Mouse (Mus musculus) 3134 (cell line): ENCODE data around the gene Zfp704.

Experiments
- DNase-seq: peaks from one replicate; pipeline ENCODE4 v3.0.0-alpha.2; 2011; ENCODE audit warnings: low spot score; ENCODE audit not compliant: insufficient read length; ENCODE audit errors: extremely low read depth

Gene Zfp704

DNA sequence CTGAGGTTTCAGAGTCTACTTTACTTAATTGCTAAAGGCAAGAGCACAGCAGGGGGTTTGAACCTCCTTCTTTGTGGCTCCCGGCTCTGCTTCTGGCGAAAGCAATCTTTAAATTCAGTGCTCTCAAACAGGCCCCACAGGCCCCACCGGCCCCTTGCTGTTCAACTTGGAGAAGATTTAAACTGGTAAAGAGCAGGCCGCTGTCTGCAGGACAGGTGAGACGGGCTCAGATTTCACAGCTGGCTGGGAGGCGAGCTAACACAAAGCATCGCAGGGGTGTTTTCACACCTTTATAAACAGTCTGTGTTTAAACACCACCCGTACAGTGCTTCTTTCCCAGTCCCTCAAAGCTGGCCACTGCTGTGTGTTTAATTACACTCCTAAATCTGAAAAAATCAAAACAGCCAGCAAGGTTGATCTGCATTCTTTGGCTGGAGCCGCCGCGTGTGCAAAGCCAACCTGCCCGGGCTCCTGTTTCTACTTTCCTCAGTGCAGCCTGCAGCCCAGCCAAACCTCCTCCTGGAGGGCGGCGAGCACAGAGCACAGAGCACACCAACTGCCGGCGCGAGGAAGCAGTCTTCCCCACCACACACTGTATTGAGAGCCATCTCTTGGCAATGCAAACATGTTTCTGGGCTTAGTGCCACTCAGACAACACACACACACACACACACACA, 89.7 kb downstream of the Zfp704 start:
- no peak for DNase-seq

DNA sequence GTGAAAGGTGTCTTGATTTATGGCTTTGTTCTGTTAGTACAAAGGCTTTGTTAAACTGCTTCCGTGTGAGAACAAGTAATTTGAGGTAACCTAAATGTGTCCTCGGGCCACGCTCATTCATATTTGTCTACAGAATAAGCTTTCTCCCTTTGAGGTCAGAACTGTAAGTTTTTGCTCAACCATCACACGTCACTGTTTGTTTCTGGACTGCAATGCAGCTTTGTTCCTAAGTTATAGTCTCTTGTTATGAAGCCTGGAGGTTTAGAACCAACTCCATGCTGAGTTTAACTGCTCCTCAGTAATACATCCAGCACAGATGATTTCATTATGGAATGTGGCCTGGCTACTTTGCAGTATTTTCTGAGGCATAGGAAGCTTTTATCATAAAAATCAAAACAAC, 90.4 kb downstream of the Zfp704 start:
- no peak for DNase-seq

DNA sequence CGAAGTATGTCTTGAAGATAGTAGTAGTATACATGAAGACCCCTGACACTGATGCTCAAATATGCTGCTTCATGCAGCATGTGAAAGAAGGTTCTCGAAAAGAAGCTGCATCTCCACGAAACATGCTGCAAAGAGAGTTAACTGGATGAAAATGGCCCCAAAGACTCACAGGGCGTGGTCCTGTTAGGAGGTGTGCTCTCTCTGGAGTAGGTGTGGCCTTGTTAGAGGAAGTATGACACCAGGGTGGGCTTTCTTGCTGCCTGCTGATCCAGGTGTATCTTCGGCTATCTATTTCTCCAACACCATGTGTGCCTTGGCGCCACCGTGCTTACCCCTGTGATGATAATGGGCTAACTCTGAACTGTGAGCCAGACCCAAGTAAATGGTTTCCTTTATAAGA, 90.9 kb downstream of the Zfp704 start:
- DNase-seq, result no peak

DNA sequence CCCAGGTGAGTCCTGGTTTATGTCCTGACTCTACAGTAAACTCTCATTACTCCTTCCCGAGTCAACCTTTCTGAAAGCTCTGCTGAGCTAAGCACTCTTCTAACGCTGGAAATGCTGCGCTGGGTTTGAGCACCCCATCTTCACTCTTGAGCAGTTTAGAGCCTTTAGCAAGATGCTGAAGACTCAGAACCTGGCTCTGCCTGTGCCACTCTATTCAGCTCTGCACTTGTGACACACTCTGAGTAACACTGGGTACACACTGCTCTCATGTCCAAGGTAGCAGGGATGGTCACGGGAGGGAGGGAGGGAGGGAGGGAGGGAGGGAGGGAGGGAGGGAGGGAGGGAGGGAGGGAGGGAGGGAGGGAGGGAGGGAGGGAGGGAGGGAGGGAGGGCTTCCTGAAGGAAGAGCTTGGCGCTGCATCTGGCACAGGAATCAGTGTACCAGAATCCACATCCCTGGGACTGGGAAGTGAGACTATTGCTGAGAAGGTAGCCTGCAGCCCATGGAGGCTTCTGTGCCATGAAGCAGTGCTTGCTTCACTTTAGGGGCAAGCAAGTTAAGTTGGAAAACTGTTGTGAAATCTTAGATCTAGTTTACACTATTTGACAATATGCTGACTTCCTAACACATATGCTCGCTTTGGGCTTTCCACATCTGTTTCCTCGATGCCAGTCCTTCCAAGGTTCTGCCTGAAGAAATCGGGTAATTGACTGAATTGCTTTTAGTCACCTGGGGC, 93.6 kb downstream of the Zfp704 start:
- DNase-seq, result no peak

DNA sequence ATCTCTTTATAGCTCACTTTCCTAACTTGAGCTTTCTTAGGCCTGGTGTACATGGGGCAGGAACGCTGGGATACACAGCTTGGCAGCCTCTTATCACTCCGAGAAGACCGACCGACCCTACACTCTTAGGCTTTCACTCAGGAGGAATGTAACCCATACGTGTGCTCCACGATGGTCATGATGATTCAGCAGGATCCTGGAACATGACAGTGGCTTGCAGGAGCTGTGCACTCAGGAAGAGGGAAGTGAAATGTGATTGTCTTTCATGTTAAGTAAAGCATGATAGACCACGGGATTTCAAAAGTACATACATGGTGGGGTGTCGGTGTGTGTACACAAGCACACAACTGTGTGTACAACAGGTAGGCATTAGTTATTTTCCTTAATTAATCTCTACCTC, 94.4 kb downstream of the Zfp704 start:
- DNase-seq, result no peak

DNA sequence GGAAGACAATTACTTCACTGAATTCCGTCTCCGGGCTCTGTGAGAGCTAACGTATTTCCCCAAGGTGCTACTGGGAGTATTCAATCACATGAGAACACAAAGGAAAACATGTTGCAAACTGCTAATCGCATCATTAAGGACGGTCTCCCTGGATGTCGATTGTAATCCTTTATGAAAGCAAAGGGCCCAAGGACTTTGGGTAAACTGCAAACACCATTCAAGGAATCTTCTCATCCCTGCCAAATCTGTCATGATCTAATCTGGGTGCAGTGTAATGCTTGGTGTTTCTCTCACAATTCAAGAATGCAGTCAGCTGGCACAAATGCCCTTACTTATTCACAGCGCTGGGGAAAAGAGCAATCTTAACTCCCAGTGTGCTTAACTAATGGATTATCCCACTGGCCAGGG, 96.2 kb downstream of the Zfp704 start:
- no peak for DNase-seq

DNA sequence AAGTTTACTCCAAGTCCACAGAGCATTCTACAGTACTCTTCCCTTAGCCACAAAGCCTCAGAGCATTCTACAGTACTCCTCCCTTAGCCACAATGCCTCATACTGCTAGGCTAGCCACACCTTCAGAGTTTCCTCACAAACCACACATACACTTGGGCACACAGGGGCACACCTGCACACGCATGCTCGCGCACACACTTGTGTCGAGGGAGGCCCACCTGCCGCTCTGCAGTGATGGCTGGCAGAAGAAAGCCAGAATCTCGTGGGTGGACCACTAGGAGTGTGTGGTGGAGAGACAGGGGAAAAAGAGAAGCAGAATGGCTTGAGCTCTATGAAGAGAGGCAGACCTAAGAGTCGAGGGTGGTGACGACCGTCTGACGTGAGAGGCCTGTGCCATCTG, 97.7 kb downstream of the Zfp704 start:
- DNase-seq, result no peak

DNA sequence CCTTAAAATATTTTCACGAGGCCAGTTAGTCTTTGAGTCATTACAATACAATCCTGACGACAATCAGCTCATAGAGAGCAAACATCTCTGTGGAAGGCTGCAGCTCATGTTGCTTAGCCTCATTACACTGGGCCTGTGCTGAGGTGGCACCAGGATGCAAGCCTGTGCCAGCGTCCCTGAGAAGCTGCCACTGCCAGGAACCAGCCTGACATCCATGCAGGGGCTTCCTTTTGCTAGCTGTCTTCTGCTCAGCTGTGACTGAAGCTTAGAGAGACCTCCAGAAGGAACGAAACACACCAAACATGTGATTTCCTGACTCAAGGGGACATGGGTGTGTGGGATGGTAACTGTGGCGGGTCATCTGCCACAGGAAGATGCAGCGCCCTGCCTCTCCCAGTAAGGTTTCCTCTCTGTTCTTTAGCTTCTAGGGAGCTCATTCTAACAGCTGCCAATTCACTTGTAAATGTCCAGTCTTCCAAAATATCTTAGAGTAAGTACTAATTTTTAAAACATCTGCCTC, 104.1 kb downstream of the Zfp704 start:
- DNase-seq, result no peak

DNA sequence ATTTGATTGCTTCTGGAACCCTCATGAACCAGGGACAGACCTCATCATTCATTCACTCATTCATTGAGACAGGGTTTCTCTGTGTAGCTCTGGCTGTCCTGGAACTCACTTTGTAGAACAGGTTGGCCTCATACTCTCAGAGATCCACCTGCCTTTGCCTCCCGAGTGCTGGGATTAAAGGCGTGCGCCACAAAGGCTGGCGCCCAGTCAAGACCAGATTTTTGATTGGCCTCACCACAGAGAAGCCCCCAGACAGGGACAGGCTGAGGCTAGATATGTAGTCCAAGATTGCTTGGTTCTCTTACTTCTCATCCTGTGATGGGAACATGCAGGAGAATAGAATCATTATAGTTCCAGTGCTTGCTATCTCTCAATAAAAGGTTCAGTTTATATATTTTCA, 105.5 kb downstream of the Zfp704 start:
- no peak for DNase-seq

DNA sequence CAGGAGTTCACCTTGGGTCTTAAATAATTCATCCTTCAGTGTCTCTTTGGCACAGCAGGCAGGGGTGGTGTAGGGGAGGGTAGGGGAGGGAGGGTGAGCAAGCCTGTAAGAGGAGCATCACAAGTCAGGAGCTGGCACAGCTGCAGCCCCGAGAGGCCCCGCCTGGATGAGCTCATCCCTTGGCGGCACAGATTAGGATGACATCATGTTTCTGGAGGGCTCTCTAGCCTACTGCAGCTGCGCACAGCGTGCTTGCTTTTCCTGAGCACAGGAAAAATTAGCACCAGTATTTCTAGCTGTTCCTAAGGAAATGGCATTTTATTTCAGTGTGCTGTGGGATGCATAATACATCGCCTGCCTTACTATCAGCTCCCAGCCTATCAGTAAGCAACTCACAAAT, 109.2 kb downstream of the Zfp704 start:
- peak; percentile 84 for DNase-seq

DNA sequence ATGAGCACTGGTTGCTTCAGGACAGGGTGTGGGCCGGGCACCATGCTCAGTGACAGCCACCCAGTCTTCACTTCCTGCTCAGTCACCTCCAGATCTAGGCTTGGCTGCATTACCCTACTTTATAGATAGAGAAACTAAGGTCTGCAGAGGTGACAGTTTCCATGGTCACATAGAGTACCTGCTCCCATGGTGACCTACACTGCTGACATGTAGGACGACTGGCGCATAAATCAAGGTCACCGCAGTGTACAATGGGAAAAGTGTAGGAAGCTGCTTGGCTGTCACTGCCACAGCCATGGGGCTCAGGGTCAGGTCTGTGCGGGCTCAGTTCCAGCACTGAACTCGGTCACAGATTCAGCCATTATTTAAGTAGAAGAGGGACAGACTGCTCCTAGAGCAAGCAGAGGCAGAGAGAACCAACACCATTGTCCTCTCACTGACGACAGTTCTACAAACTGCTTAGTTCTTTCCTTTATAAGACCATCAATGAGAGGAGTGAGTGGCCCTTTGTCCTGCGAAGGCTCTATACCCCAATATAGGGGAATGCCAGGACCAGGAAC, 109.8 kb downstream of the Zfp704 start:
- DNase-seq, result no peak

DNA sequence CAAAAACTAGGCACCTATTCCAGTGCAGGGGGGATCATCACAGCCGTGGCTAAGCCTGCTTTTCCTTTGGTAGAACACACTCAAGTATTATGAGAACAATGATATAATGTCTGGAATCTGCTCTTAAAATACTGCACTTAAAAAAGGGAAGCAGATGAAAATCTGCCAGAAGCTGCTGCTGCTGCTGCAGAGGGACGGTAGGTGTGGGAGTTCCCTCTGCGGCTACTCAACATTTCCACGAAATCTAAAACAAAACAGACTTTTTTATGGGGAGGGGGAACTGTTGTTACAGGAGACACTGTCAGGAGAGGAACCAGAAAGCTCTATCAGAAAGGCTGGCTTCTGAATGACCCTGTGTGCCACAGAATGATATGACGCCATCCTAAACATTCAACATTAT, 110.4 kb downstream of the Zfp704 start:
- DNase-seq, result no peak

DNA sequence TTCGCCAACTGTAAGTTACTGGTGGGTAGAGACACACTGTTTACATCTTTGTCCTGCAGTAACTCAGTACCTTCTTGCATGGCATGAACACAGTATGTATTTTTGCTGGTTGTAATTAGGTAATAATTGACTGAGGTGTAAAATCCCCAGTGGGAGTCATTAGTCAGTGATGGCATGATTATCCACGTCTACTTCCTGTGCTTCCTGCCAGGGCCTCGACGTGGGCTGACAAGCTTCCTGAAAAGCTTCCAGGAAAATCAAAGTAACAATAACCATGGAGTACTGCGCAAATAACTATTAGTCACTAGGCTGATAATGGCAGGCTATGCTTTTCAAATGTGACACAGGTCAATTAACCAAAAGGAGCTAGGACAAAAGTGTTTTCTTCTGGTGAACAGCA, 112.6 kb downstream of the Zfp704 start:
- DNase-seq, result no peak

DNA sequence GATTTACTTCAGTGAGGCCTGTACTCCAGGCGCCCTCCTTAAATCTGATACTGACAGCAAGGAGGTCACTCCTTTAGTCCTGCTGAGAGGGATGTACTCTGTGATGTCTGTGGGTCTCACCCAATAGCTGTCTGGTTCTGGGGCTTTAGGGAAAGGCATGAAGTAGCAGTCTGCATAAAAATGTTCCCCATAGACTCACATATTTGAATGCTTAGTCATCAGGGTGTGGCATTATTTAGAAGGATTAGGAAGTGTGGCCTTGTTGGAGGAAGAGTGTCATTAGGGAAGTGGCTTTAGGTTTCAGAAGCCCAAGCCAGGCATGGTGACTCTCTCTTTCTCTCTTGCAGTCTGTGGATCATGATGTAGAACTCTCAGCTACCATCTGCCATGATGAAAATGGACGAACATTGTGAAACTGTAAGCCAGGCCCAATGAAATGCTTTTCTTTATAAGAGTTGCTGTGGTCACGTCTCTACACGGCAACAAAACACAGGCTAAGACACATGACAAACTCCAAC, 118.1 kb downstream of the Zfp704 start:
- DNase-seq, result no peak

DNA sequence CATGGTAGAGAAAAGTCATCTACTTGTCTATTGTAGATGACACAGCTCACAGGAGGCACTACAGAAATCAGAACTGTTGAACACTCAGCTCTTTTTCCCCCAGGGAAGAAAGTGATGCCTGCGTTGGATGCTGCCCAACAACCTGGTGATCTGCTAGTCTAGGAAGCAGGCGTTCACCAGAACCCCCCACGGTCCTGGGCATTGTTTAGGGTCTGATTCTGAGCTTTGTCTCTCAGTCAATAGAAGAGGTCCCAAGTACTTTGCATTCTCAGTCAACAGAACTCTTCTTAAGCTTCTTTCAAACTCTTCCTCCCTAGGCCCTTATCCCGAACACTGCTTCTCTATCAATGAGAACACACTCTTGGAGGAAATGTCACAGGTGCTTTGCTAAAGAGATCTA, 122.2 kb downstream of the Zfp704 start:
- no peak for DNase-seq

DNA sequence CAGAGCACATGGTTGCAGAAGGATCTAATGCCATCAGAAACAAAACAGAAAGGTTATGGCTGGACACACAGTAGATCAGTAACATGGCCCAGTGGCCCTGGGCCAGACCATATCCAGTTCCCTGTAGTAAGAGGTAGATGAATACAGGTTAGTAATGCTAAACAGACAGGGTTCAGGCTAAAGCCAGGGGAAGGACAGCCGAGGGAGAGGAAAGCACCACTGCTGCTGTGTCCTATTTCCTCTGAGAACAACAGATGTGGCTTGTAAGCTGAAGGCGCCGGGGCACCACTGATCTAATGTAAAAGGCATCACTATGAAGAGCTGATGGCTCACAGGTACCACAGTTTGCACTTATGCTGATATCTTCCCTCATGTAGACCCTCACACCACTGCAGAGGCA, 124.4 kb downstream of the Zfp704 start:
- no peak for DNase-seq

DNA sequence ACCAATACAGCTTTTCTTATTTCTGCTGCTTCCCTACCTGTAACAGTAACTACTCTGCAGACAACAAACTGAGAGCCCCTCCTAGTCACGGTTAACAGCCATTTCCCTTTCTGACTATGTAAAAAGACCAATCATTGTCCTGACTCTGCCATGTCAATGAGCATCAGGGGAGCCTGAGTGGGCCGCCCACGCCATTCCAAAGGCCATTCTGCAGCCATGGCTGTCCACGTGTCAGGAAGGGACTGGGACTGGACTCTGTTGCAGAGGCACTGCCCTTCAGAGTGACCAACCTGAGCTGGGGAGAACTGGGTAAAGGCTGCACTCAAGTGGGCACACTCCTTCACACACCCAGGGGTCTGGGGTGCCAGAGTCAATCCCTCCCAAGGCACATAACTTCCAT, 127.9 kb downstream of the Zfp704 start:
- no peak for DNase-seq

DNA sequence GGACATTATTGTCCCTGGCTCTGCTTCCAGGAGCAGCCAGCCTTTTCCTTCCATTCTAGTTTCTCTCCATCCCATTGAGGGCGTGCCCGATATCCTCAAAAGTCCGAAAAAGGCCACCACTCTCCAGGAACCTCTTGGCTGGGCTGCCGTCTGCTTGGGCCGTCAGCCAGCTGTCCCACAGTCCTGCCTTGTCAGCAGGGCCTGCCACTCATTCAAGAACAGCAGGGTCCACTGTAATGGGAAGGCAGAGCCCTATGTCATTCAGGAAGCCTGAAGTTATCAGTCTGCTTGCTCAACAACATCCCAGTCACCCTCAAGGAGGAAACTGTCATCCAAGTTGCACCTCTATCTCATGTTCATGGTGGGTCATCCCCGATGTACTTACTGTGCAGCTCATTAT, 128.5 kb downstream of the Zfp704 start:
- DNase-seq, result no peak

DNA sequence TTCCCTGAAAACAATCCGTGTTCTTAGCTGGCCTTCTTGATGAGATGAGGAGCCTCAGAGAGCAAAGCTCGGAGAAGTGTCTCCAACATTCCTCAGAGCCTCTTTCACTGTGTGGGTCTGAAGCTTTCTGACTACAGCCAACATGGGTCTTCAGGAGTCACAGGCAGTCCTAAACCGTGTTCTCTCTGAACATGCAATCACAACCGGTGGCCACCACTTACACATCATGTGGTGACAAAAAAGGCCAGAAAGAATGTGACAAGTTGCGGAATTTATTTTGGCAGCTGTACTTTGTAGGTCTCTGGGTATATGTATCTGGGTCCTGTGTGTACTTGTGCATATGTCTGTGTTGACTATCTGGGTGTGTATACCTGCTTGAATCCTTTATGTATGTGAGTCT, 128.9 kb downstream of the Zfp704 start:
- DNase-seq, result no peak

DNA sequence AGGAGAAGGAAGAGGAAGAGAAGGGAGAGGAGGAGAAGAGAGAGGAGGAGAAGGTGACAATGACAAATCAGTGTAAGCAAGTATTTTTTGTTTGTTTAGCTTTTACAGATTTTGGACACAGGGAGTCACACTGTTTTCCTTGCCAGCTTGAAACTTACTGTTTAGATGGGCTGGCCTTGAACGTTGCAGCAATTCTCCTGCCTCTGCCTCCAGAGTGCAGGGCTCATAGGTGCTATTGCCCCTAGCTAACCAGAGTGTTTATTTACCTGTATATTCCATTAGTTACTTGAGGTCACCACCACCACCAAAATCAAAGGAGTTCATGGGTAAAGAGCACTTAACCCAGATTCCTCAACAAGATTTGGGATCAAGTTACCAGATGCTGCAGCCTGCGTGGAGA, 132.5 kb downstream of the Zfp704 start:
- DNase-seq, result no peak

DNA sequence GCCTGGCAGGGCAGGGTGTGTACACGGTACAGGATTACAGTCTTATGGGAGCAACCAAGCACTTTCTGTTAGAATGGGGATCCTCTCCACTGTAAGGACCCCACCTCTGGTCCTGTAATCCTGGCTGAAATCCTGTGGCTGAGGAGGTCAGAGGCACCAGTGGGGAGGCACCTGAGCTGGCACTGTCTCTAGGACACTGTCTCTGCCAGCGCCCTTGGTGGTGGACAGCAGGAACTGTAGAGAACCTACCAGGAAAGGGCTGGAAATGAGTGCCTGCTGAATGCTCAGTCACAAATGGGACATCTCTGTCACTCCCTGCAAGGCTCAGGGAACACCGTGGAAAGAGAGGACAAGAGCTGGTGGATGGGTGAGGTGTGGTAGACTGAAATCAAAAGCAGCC, 133.5 kb downstream of the Zfp704 start:
- DNase-seq, result no peak

DNA sequence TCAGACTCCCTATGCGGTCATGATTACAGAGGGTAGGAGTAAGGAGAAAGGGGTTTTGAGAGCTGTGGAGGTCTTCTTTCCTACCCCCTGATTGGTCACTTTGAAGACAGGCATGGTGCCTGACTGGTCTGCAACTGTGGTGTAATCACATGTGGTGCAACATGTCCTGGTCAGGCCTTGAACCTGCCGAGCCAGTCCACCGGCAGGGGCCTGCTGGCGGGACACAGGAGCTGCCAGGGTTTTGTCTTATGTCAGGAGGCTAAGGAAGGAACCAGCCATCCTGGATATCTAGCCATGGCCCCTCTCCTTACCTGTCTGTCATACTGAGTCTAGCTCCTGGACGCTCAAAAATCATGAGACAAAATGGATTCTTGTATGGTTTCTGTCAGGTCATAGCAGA, 134.4 kb downstream of the Zfp704 start:
- no peak for DNase-seq
